Mouse (Mus musculus): ENCODE measurements around the gene Ssh1. TPM values are rescaled to one million over a fixed set of nuclear protein-coding genes. Genes with fewer than 3 reads are reported as not detected.

The Ssh1 gene
- polyA plus RNA-seq, 1 experiment from 2014 or later: 29.9 TPM

- 61% methylated on average over 4 of the region's 4 CpGs for WGBS
These were observed 69.1 kb downstream of the Ssh1 start for GRCm38 (mm10) chr5:113924608-113925007.

DNA sequence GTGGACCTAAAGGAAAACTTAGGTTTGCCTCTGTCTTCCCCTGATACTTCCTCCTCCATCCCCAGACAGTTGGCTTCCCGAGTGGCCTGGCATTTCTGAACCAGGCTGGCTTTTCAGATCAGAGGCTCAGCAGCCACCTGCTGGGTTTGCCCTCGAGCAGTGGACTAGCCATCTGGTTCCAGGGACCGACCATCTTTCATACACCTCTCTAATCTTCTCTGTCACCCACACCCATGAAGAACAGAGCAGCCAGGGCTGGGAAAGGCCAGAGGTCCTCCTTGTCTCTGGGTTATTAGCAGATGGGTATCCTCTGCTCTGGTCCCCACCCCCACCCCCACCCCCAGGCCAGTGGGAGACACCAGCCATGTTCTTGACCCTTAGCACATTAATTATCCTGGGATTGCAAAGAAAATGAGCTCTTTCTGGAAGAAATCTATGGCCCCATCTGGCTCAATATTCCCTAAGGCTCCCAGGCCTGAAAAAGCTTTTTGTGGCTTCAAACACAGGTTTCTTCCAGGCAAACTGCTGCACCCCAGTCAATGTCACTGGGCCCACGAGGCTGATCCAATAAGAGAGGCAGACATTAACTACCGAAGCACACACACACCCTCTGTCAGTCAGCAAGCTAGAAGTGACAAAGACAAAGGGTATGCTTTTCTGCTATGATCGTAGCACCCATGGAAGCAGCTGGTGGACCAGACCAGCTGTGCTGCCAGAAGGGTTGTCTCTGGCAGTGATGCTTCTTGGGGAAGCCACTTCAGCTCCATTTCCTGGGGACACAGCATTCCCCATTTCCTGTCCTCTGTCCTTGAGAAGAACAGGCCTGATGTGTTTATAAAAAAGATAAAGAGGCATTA lies 72.2 kb downstream of the Ssh1 start:
- H3K27me3 ChIP-seq (ENCODE audit: insufficient read depth, low read length): no peaks in the 10 kb centered on the region
- H3K27ac ChIP-seq (ENCODE audit: low read depth): no peak overlapping the region
- no peaks in the 10 kb centered on the region for H3K9me3 ChIP-seq (ENCODE audit: low read depth, low read length)
- H3K36me3 ChIP-seq (ENCODE audit: insufficient read depth): no peaks in the 10 kb centered on the region
- 23% methylated on average over 6 of the region's 6 CpGs for WGBS
- no peak overlapping the region for H3K4me2 ChIP-seq
- ATAC-seq (ENCODE audit: insufficient read depth) (no peak), DNase-seq (peak; percentile 34)
- H3K4me1 ChIP-seq (ENCODE audit: insufficient read depth): peaks cover 7% of the 10 kb centered on the region; the same call in 1 of the 2 replicates
- no peak for TF ChIP-seq CTCF (IDR thresholded peaks at IDR 0.05; ENCODE audit: low read depth)
- H3K4me3 ChIP-seq (ENCODE audit: low read depth, low read length): no peak overlapping the region
- no peak overlapping the region for H3K9ac ChIP-seq

More at GRCm38 (mm10) chr5:113924608-113925007, 69.1 kb downstream of the Ssh1 start:
- H3K4me1 ChIP-seq (ENCODE audit: insufficient read depth): peaks cover 7% of the 10 kb centered on the region; the same call in 1 of the 2 replicates
- H3K4me2 ChIP-seq: no peak overlapping the region
- no peak for TF ChIP-seq CTCF (IDR thresholded peaks at IDR 0.05; ENCODE audit: low read depth)
- ATAC-seq (ENCODE audit: insufficient read depth) (no peak), DNase-seq (no peak)
- H3K27ac ChIP-seq (ENCODE audit: low read depth): no peak overlapping the region
- peaks cover 3% of the 10 kb centered on the region; the same call in 1 of the 2 replicates for H3K9me3 ChIP-seq (ENCODE audit: low read depth, low read length)
- no peak overlapping the region for H3K9ac ChIP-seq
- H3K4me3 ChIP-seq (ENCODE audit: low read depth, low read length): no peak overlapping the region
- H3K27me3 ChIP-seq (ENCODE audit: insufficient read depth, low read length): no peaks in the 10 kb centered on the region
- no peaks in the 10 kb centered on the region for H3K36me3 ChIP-seq (ENCODE audit: insufficient read depth)

DNA sequence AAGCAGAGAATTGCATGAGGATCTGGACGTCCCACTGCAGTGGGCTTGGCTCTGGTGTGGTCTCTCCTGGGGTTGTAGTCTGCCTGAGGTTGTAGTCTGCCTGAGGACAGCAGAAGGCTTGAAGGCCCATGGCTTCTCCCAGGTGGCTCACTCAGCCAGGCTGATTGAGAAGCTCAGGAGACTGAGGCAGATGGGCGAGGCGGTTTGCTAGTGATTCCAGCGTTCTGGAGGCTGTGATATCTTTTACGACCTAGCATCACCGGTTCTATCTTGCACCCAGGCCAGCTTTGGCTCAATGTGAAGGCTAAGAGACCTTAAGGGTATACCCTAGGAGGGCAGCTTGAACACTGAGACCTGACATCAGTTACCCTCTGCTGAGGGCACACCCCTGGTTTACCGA lies 74.6 kb downstream of the Ssh1 start:
- 65% methylated on average over 7 of the region's 7 CpGs for WGBS
- ATAC-seq (ENCODE audit: insufficient read depth) (no peak), DNase-seq (no peak)
- no peak overlapping the region for H3K4me3 ChIP-seq (ENCODE audit: low read depth, low read length)
- H3K27me3 ChIP-seq (ENCODE audit: insufficient read depth, low read length): no peaks in the 10 kb centered on the region
- no peaks in the 10 kb centered on the region for H3K9me3 ChIP-seq (ENCODE audit: low read depth, low read length)
- no peaks in the 10 kb centered on the region for H3K36me3 ChIP-seq (ENCODE audit: insufficient read depth)
- no peak overlapping the region for H3K27ac ChIP-seq (ENCODE audit: low read depth)
- peaks cover 7% of the 10 kb centered on the region; the same call in 1 of the 2 replicates for H3K4me1 ChIP-seq (ENCODE audit: insufficient read depth)
- H3K4me2 ChIP-seq: no peak overlapping the region
- TF ChIP-seq CTCF (IDR thresholded peaks at IDR 0.05; ENCODE audit: low read depth): no peak
- H3K9ac ChIP-seq: no peak overlapping the region

GRCm38 (mm10) chr5:113918654-113919053 lies 75.0 kb downstream of the Ssh1 start:
- peaks cover 7% of the 10 kb centered on the region; the same call in 1 of the 2 replicates for H3K4me1 ChIP-seq (ENCODE audit: insufficient read depth)
- H3K36me3 ChIP-seq (ENCODE audit: insufficient read depth): no peaks in the 10 kb centered on the region
- no peak overlapping the region for H3K4me3 ChIP-seq (ENCODE audit: low read depth, low read length)
- TF ChIP-seq CTCF (IDR thresholded peaks at IDR 0.05; ENCODE audit: low read depth): no peak
- H3K9ac ChIP-seq: no peak overlapping the region
- H3K9me3 ChIP-seq (ENCODE audit: low read depth, low read length): no peaks in the 10 kb centered on the region
- DNase-seq (peak; percentile 40), ATAC-seq (ENCODE audit: insufficient read depth) (no peak)
- 32% methylated on average over 9 of the region's 9 CpGs for WGBS
- H3K27ac ChIP-seq (ENCODE audit: low read depth): peak overlapping the region; percentile 79; the same call in 1 of the 2 replicates
- H3K4me2 ChIP-seq: no peak overlapping the region
- no peaks in the 10 kb centered on the region for H3K27me3 ChIP-seq (ENCODE audit: insufficient read depth, low read length)

DNA sequence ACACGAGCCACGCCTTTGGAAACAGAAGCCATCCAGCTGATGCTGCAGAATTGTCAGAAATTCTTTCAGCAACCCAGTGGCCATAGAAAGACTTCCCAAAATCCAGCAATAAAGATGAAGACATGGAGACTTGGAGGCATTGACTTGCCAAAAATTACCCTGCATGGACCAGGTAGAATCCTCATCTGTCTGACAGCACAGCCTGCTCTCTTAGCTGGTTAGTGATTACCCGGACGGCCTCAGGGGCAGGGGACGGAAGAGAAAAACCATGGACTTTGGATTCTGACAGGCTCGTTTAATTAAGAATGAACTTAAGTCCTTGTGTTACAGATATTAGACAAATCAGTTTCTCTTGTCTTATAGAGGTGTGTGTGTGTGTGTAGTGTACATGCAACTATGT lies 83.0 kb downstream of the Ssh1 start:
- H3K9ac ChIP-seq: no peak overlapping the region
- no peaks in the 10 kb centered on the region for H3K9me3 ChIP-seq (ENCODE audit: low read depth, low read length)
- ATAC-seq (ENCODE audit: insufficient read depth) (no peak), DNase-seq (no peak)
- no peaks in the 10 kb centered on the region for H3K36me3 ChIP-seq (ENCODE audit: insufficient read depth)
- H3K27ac ChIP-seq (ENCODE audit: low read depth): no peak overlapping the region
- no peak for TF ChIP-seq CTCF (IDR thresholded peaks at IDR 0.05; ENCODE audit: low read depth)
- H3K4me3 ChIP-seq (ENCODE audit: low read depth, low read length): no peak overlapping the region
- H3K4me1 ChIP-seq (ENCODE audit: insufficient read depth): peaks cover 14% of the 10 kb centered on the region; the same call in 1 of the 2 replicates
- no peaks in the 10 kb centered on the region for H3K27me3 ChIP-seq (ENCODE audit: insufficient read depth, low read length)
- H3K4me2 ChIP-seq: no peak overlapping the region
- 66% methylated on average over 6 of the region's 6 CpGs for WGBS

- no peaks in the 10 kb centered on the region for H3K27me3 ChIP-seq (ENCODE audit: insufficient read depth, low read length)
- H3K4me1 ChIP-seq (ENCODE audit: insufficient read depth): peaks cover 18% of the 10 kb centered on the region
- ATAC-seq (ENCODE audit: insufficient read depth): no peak
- TF ChIP-seq CTCF (IDR thresholded peaks at IDR 0.05; ENCODE audit: low read depth): no peak
- H3K4me2 ChIP-seq: no peak overlapping the region; the same call in 1 of the 2 replicates
- H3K36me3 ChIP-seq (ENCODE audit: insufficient read depth): no peaks in the 10 kb centered on the region
- peak overlapping the region; percentile 36; the same call in 1 of the 2 replicates for H3K27ac ChIP-seq (ENCODE audit: low read depth)
- no peak for DNase-seq
- 30% methylated on average over 10 of the region's 10 CpGs for WGBS
- no peaks in the 10 kb centered on the region for H3K9me3 ChIP-seq (ENCODE audit: low read depth, low read length)
- H3K4me3 ChIP-seq (ENCODE audit: low read depth, low read length): no peak overlapping the region
- H3K9ac ChIP-seq: no peak overlapping the region
These were observed 83.5 kb downstream of the Ssh1 start for GRCm38 (mm10) chr5:113910065-113910701.

Data from lung, embryonic 14.5 days (tissue).